Mouse (Mus musculus) testis, adult 2 months (tissue): ENCODE results near the gene Mrpl12.

Experiments
- CTCF ChIP-seq: fragments of 200-500 bp; IDR thresholded peaks from 2 replicates; pipeline ENCODE4 v1.5.1; 2012; ENCODE audit warnings: low read depth, mild to moderate bottlenecking, inconsistent platforms, low read length, moderate library complexity; ENCODE audit not compliant: control insufficient read depth, insufficient read depth, insufficient replicate concordance
- POLR2A ChIP-seq: fragments of 200-500 bp; IDR thresholded peaks from 2 replicates; pipeline ENCODE4 v1.6.1; 2012; ENCODE audit warnings: low read depth, mild to moderate bottlenecking, inconsistent platforms, low read length, moderate library complexity; ENCODE audit not compliant: control insufficient read depth

GRCm38 (mm10) chr11:120520967-120521540 is 36.6 kb downstream of the Mrpl12 start:
- TF ChIP-seq CTCF: no peak
- no peak for TF ChIP-seq POLR2A
